Mouse (Mus musculus) hindbrain, embryonic 10.5 days (tissue): ENCODE results near the gene Ifi47. TPM values are rescaled to one million over a fixed set of nuclear protein-coding genes. Genes with fewer than 3 reads are reported as not detected.
"Not testable (repeated sequence)": the region's sequence is repeated elsewhere in the genome, so short reads cannot be mapped to it uniquely, and the experiment has no call there.

Experiments used
- DNase-seq: peaks from one replicate; pipeline ENCODE4 v3.0.0-alpha.2; 2017; ENCODE audit warnings: low spot score
- H3K27ac ChIP-seq: fragments of 300-500 bp; sonication (generic); 2 replicates; pipeline ENCODE4 v1.5.1; 2016; ENCODE audit warnings: mild to moderate bottlenecking, moderate library complexity
- H3K27me3 ChIP-seq: fragments of 300-500 bp; sonication (generic); 2 replicates; pipeline ENCODE4 v1.6.1; 2016; ENCODE audit warnings: mild to moderate bottlenecking; ENCODE audit not compliant: poor library complexity, insufficient read depth, severe bottlenecking
- H3K36me3 ChIP-seq: fragments of 300-500 bp; sonication (generic); 2 replicates; pipeline ENCODE4 v1.6.1; 2016; ENCODE audit warnings: mild to moderate bottlenecking, moderate library complexity
- H3K4me1 ChIP-seq: fragments of 300-500 bp; sonication (generic); replicated peaks from 2 replicates; pipeline ENCODE4 v1.6.1; 2016; ENCODE audit warnings: mild to moderate bottlenecking
- H3K4me3 ChIP-seq: fragments of 300-500 bp; sonication (generic); 2 replicates; pipeline ENCODE4 v1.5.1; 2016; ENCODE audit warnings: mild to moderate bottlenecking, moderate library complexity
- H3K9me3 ChIP-seq: fragments of 300-500 bp; sonication (generic); 2 replicates; pipeline ENCODE4 v1.6.1; 2016; ENCODE audit warnings: mild to moderate bottlenecking, moderate library complexity
- WGBS: fragments of 180-500 bp; shearing (Covaris S2); methylation state at CpG from one replicate; pipeline ENCODE4 v1.1.7; 2016; 5-methylcytosine and 5-hydroxymethylcytosine counted together
- polyA plus RNA-seq: library from polyadenylated mRNA; unstranded; fragments of >200 nt; fragmentation: Nextera tagmentation; extraction: Ambion mirVana; gene quantifications from 2 replicates; pipeline ENCODE4 v1.2.1, GENCODE M21; 2016

The Ifi47 gene
- 0.39 and 0.73 TPM in 2 replicates for polyA plus RNA-seq

- H3K4me1 ChIP-seq, H3K4me3 ChIP-seq, H3K27me3 ChIP-seq, DNase-seq, H3K36me3 ChIP-seq, H3K27ac ChIP-seq, H3K9me3 ChIP-seq: not testable (repeated sequence)
- WGBS = 85% methylated on average over 6 of the region's 6 CpGs
Measured at GRCm38 (mm10) chr11:49076001-49076757, at the start of gene Ifi47. Ifi47 (plus strand) TSS chr11:49076587.

GRCm38 (mm10) chr11:49050064-49050463 is 26.3 kb upstream of the Ifi47 start:
- DNase-seq, H3K36me3 ChIP-seq, H3K9me3 ChIP-seq, H3K4me3 ChIP-seq, H3K27ac ChIP-seq, H3K27me3 ChIP-seq, H3K4me1 ChIP-seq: not testable (repeated sequence)

GRCm38 (mm10) chr11:49051093-49051891 is 25.1 kb upstream of the Ifi47 start, which contains the start of gene 9930111J21Rik2:
9930111J21Rik2 (minus strand) TSS chr11:49051242.
- H3K36me3 ChIP-seq, DNase-seq, H3K4me3 ChIP-seq, H3K9me3 ChIP-seq, H3K4me1 ChIP-seq, H3K27ac ChIP-seq, H3K27me3 ChIP-seq: not testable (repeated sequence)
- 87% methylated on average over 1 of the region's 6 CpGs for WGBS

GRCm38 (mm10) chr11:49051894-49052293 is 24.5 kb upstream of the Ifi47 start:
- WGBS = no CpG with 5 or more reads among the region's 5 CpGs
- not testable (repeated sequence) for H3K36me3 ChIP-seq, H3K27me3 ChIP-seq, H3K27ac ChIP-seq, DNase-seq, H3K9me3 ChIP-seq, H3K4me1 ChIP-seq, H3K4me3 ChIP-seq

DNA sequence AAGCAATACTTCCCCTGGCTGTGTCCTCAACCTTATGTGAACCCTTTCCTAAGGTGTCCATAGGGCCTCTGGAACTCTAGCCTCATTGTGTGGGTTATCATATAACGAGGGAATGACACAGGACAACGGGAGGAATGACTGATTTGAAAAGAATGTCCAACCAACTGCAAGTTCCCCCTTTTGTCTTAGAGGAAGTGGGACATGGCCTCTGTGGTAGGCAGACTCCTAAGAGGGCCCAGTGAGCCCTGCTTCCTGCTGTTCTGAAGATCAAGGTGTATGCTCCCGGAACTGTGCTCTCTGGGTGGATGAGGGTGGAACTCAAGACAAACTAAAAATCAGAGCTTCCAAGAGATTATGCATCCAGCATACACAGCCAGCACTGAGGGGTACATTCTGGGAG is 16.3 kb upstream of the Ifi47 start:
- not testable (repeated sequence) for H3K9me3 ChIP-seq, H3K36me3 ChIP-seq, H3K27ac ChIP-seq, H3K4me1 ChIP-seq, DNase-seq, H3K27me3 ChIP-seq, H3K4me3 ChIP-seq
- 75% methylated on average over 2 of the region's 3 CpGs for WGBS

DNA sequence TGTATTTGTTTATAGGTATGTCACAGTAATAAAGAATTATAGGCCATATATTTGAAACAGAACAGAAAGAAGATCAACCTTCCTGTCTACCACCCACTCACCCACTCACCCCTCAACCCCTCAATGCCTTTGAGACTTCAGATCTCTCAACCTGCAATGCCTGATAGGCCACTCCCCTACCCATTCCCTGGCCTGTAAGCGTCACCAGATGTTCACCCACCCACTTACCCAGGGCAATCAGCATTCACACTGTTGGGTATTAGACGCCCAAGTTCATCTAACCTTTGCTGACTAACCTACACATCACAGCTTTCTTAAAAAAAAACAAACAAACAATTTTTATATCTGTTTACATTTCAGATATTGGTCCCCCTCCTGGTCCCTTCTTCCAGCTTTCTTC is 14.5 kb upstream of the Ifi47 start:
- not testable (repeated sequence) for DNase-seq, H3K27me3 ChIP-seq
- 83% methylated on average over 2 of the region's 2 CpGs for WGBS

DNA sequence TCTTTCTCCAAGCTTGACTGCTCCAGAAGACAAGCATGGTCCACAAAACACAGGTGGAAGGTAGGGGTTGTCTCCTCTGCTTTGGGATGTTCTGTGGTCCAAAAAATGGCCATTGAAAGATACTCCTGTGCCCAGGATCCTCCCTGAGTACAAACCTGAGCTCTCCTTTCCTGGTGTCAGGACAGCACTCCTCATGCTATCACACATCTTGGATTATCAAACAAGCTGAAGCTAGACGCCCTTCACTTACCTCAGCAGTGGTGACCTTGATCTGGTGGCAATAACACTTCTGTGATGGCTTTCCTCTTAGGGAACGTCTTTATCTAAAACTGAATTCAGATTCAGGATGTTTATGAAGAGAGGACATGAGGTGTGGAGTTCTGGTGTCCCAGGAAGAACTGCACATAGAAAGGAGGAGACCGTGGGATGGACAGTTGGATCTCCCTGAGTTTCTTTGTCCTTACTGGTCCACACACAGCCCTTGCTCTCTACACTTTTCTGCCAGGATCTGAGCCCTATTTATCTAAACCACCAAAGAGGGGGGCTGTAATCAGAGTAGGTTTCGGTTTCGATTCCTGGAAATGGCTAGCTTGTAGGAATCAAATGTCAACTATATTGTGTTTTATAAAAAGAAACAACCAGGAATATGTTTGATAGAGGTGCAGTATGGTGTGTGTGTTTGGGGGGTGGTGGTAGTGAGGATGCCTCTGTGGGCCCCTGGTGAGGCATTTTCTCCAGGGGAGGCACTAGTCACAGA is 12.5 kb upstream of the Ifi47 start, which contains the start of gene Tgtp2:
Gene Tgtp2 (minus strand): TSS at position 494 of the 757 bp plus-strand sequence.
- H3K36me3 ChIP-seq, H3K4me3 ChIP-seq, H3K9me3 ChIP-seq, DNase-seq, H3K4me1 ChIP-seq, H3K27ac ChIP-seq, H3K27me3 ChIP-seq: not testable (repeated sequence)
- 79% methylated on average over 5 of the region's 5 CpGs for WGBS

More for the DNA sequence above, 14.5 kb upstream of the Ifi47 start:
- not testable (repeated sequence) for H3K36me3 ChIP-seq, H3K27ac ChIP-seq, H3K9me3 ChIP-seq, H3K4me1 ChIP-seq, H3K4me3 ChIP-seq

- Histone ChIP-seq H3K4me1 (no peaks in the 10 kb centered on the region), H3K36me3 (no peaks in the 10 kb centered on the region), H3K4me3 (no peak overlapping the region), H3K9me3 (no peaks in the 10 kb centered on the region), H3K27me3 (no peaks in the 10 kb centered on the region), H3K27ac (no peak overlapping the region)
- no peak for DNase-seq
- 94% methylated on average over 1 of the region's 1 CpGs for WGBS
Measured at GRCm38 (mm10) chr11:49068358-49068757, 8.0 kb upstream of the Ifi47 start.

- no peak overlapping the region for H3K27ac ChIP-seq
- no peaks in the 10 kb centered on the region for H3K27me3 ChIP-seq
- no peak for DNase-seq
- H3K9me3 ChIP-seq = no peaks in the 10 kb centered on the region
- no peaks in the 10 kb centered on the region for H3K36me3 ChIP-seq
- WGBS = 80% methylated on average over 1 of the region's 1 CpGs
- H3K4me1 ChIP-seq = no peaks in the 10 kb centered on the region
- H3K4me3 ChIP-seq = no peak overlapping the region
Measured at GRCm38 (mm10) chr11:49077012-49077411, 625 bp downstream of the Ifi47 start.

DNA sequence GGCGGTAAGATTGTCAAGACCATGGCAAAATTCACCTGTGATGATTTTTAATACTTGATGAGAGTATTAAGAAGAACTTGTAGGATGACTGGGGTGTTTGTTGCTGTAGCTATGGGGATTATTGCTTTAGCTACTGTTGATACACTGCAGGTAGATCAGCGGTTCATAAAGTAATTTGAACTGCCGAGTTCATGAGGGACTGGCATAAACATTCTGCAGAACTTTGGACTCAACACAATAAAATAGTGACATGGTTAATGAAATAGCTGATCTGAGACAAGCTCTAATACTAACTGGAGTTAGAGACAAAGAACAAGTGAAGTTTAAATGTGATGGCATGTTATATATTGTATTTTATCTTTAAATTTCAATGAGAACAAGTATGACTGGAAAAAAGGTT is 2.3 kb downstream of the Ifi47 start:
- no peaks in the 10 kb centered on the region for H3K4me1 ChIP-seq
- no peak overlapping the region for H3K4me3 ChIP-seq
- H3K36me3 ChIP-seq = no peaks in the 10 kb centered on the region
- no peaks in the 10 kb centered on the region for H3K27me3 ChIP-seq
- DNase-seq = no peak
- 91% methylated on average over 3 of the region's 3 CpGs for WGBS
- H3K9me3 ChIP-seq = no peaks in the 10 kb centered on the region
- no peak overlapping the region for H3K27ac ChIP-seq

DNA sequence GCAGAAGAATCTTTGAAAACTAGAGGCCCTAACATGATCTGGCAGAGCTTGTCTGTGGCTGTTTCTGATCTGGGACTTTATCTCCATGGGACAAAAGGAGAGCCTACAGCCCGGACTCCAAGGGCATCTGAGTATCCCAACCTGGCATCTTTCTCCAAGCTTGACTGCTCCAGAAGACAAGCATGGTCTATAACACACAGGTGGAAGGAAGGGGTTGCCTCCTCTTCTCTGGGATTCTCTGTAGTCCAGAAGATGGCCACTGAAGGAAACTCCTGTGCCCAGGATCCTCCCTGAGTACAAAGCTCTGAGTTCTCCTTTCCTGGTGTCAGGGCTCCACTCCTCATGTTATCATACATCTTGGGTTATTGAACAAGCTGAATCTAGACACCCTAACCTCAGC is 4.2 kb downstream of the Ifi47 start:
- Histone ChIP-seq H3K27me3 (no peaks in the 10 kb centered on the region), H3K27ac (no peak overlapping the region), H3K4me1 (no peaks in the 10 kb centered on the region), H3K9me3 (no peaks in the 10 kb centered on the region), H3K4me3 (no peak overlapping the region), H3K36me3 (no peaks in the 10 kb centered on the region)
- DNase-seq = no peak
- 85% methylated on average over 1 of the region's 1 CpGs for WGBS

- Histone ChIP-seq H3K4me1 (no peaks in the 10 kb centered on the region), H3K9me3 (no peaks in the 10 kb centered on the region), H3K27me3 (no peaks in the 10 kb centered on the region), H3K36me3 (no peaks in the 10 kb centered on the region), H3K27ac (no peak overlapping the region), H3K4me3 (no peak overlapping the region)
- no peak for DNase-seq
- 80% methylated on average over 4 of the region's 4 CpGs for WGBS
Measured at GRCm38 (mm10) chr11:49081356-49081755, 5.0 kb downstream of the Ifi47 start.

DNA sequence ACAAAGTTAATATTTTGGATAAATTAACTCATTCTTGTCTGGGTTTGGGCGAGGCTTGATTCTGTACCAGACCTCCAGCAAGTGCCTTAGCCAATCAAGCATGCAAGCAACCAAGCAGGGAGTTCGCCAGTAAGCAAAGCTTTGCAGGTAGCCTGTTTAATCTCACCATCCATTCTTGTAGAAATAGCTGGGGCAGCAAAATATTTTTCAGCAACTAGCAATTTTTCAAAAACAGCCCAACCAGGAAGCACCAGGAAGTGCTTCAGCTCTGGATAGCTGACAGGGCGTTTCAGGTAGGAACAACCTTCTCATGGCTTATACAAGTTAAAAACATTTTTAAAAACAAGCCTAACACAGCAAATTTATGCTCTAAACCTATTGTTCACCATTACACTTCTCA is 5.5 kb downstream of the Ifi47 start:
- H3K36me3 ChIP-seq = no peaks in the 10 kb centered on the region
- H3K27me3 ChIP-seq = no peaks in the 10 kb centered on the region
- H3K27ac ChIP-seq = no peak overlapping the region
- no peaks in the 10 kb centered on the region for H3K9me3 ChIP-seq
- no peak for DNase-seq
- WGBS = 82% methylated on average over 3 of the region's 3 CpGs
- H3K4me3 ChIP-seq = no peak overlapping the region
- H3K4me1 ChIP-seq = no peaks in the 10 kb centered on the region
